Mouse (Mus musculus) hindbrain, embryonic 11.5 days (tissue): ENCODE data around the gene Rps6ka5. TPM values are rescaled to one million over a fixed set of nuclear protein-coding genes. Genes with fewer than 3 reads are reported as not detected.

ENCODE experiments used
- ATAC-seq: fragments of 200-750 bp; cut with Nextera tagmentation; 2 replicates; pipeline ENCODE4 v1.8.0; 2017; ENCODE audit warnings: mild to moderate bottlenecking, moderate TSS enrichment, moderate library complexity; ENCODE audit not compliant: low FRiP score
- DNase-seq: peaks from one replicate; pipeline ENCODE4 v3.0.0-alpha.2; 2015; ENCODE audit warnings: low spot score
- H3K27ac ChIP-seq: fragments of 300-500 bp; sonication (generic); 2 replicates; pipeline ENCODE4 v1.5.1; 2014; ENCODE audit warnings: mild to moderate bottlenecking, low read depth, low read length
- H3K27me3 ChIP-seq: fragments of 300-500 bp; sonication (generic); 2 replicates; pipeline ENCODE4 v1.6.1; 2014; ENCODE audit warnings: mild to moderate bottlenecking, low read length, moderate library complexity, mixed read lengths; ENCODE audit not compliant: control insufficient read depth, insufficient read depth
- H3K36me3 ChIP-seq: fragments of 300-500 bp; sonication (generic); 2 replicates; pipeline ENCODE4 v1.6.1; 2014; ENCODE audit warnings: mild to moderate bottlenecking, low read length, moderate library complexity, mixed read lengths; ENCODE audit not compliant: control insufficient read depth, insufficient read depth
- H3K4me1 ChIP-seq: fragments of 300-500 bp; sonication (generic); replicated peaks from 2 replicates; pipeline ENCODE4 v1.6.1; 2014; ENCODE audit warnings: low read length, mixed read lengths; ENCODE audit not compliant: control insufficient read depth, insufficient read depth
- H3K4me2 ChIP-seq: fragments of 300-500 bp; sonication (generic); replicated peaks from 2 replicates; pipeline ENCODE4 v1.6.1; 2014; ENCODE audit warnings: mild to moderate bottlenecking, low read depth, low read length
- H3K4me3 ChIP-seq: fragments of 300-500 bp; sonication (generic); 2 replicates; pipeline ENCODE4 v1.5.1; 2014; ENCODE audit warnings: low read depth, low read length
- H3K9ac ChIP-seq: fragments of 300-500 bp; sonication (generic); 2 replicates; pipeline ENCODE4 v1.6.1; 2014; ENCODE audit warnings: low read depth, low read length
- H3K9me3 ChIP-seq: fragments of 300-500 bp; sonication (generic); 2 replicates; pipeline ENCODE4 v1.6.1; 2016; ENCODE audit warnings: low read length; ENCODE audit not compliant: control insufficient read depth
- WGBS: fragments of 180-500 bp; shearing (Covaris S2); extraction: QIAGEN DNeasy Blood & Tissue Kit; methylation state at CpG from one replicate; pipeline ENCODE4 v1.1.7; 2014; 5-methylcytosine and 5-hydroxymethylcytosine counted together
- polyA plus RNA-seq: library from polyadenylated mRNA; unstranded; fragments of >200 nt; fragmentation: Nextera tagmentation; extraction: Ambion mirVana; gene quantifications from 2 replicates; pipeline ENCODE4 v1.2.1, GENCODE M21; 2014

The Rps6ka5 gene
- polyA plus RNA-seq, 1 experiment from 2014 or later, result 5.6 TPM

DNA sequence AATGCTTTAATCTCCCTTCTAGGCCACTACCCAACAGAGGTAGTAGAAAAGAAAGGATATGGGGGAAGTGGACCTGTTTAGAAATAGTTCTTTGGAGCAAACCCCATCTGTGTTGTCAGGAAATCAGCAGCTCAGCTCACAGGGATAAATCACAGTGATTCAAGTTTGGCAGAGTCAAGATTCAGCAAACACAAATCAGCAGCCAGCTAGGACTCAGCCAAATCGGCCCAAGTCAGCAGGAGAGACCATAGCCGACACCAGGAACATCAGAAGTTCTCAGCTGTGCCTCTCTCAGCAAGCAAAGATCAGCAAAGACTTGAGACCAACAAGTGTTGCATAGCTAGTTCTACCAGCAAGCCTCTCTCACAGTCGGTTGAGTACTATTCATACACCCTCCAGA is 93.6 kb downstream of the Rps6ka5 start:
- H3K4me1 ChIP-seq, result no peaks in the 10 kb centered on the region
- DNase-seq (no peak), ATAC-seq (no peak)
- H3K4me2 ChIP-seq, result no peak overlapping the region
- no peak overlapping the region for H3K4me3 ChIP-seq
- H3K9me3 ChIP-seq, result no peaks in the 10 kb centered on the region
- 94% methylated on average over 3 of the region's 3 CpGs for WGBS
- H3K9ac ChIP-seq, result no peak overlapping the region
- H3K36me3 ChIP-seq, result no peaks in the 10 kb centered on the region
- H3K27me3 ChIP-seq, result no peaks in the 10 kb centered on the region
- no peak overlapping the region for H3K27ac ChIP-seq

DNA sequence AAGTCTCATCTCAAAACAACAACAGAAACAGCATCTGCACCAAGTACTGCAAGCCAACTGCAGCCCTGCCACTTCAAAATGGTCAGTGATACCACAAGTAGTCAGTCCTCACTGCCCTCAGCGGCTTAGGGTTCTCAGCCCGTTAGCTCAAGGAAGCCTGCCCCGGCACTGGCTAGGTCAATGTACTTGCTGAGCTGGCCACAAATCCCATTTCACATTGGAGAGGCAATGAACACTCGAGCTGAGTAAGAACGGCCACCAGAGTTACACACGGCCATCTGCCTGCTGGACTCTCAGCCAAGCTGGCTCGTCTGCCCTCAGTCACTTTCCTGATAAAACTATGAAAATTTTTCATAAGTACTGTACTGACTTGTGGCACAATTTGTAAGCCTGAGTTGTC is 95.5 kb downstream of the Rps6ka5 start:
- ATAC-seq (no peak), DNase-seq (no peak)
- Histone ChIP-seq H3K36me3 (no peaks in the 10 kb centered on the region), H3K27me3 (no peaks in the 10 kb centered on the region), H3K9ac (no peak overlapping the region), H3K4me1 (no peaks in the 10 kb centered on the region), H3K4me2 (no peak overlapping the region), H3K9me3 (no peaks in the 10 kb centered on the region), H3K4me3 (no peak overlapping the region), H3K27ac (no peak overlapping the region)
- WGBS, result 92% methylated on average over 7 of the region's 7 CpGs

DNA sequence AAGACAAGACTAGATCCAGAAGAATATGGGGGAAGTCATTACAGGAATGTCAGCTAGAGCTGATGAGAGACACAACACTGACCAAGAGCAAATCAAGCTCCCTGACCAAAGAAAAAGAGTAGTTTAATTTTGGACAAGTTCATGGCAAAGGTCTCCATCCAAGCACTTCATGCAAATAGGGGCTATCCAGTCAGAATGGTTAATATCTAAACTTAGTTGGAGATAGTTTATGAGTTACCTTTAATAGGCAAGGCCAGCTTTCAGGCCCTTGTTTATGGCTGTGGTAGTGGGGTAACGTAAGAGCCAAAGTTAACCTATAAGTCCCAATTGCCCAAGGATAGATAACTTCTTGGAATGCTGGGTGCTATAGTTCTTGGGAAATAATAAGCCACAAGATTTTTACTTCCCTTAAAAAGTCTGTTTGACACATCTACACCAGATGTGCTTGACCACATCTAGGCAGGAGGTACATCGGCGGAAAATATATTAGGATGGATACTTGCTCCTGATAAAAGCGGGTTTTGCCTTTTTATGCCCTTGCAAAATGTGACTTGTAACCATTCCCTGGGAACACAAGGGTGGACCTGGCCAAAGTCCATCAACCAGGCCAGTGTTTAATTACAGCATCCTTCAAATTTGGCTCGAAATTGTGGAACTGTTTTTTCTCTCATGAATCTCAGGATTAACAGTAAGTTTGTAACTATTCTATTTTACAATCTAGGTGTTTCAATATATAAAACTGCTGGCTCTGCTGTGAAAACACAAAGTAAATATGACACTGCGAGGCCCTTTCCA is 97.5 kb downstream of the Rps6ka5 start:
- H3K9me3 ChIP-seq, result no peaks in the 10 kb centered on the region
- no peaks in the 10 kb centered on the region for H3K4me1 ChIP-seq
- H3K4me2 ChIP-seq, result no peak overlapping the region
- H3K27me3 ChIP-seq, result no peaks in the 10 kb centered on the region
- no peak overlapping the region for H3K27ac ChIP-seq
- H3K4me3 ChIP-seq, result no peak overlapping the region
- H3K36me3 ChIP-seq, result no peaks in the 10 kb centered on the region
- WGBS, result 90% methylated on average over 6 of the region's 6 CpGs
- no peak overlapping the region for H3K9ac ChIP-seq
- ATAC-seq (no peak), DNase-seq (no peak)

GRCm38 (mm10) chr12:100626991-100627677 is 99.6 kb downstream of the Rps6ka5 start:
- WGBS, result 62% methylated on average over 1 of the region's 1 CpGs
- Histone ChIP-seq H3K4me3 (no peak overlapping the region), H3K27me3 (no peaks in the 10 kb centered on the region), H3K4me2 (no peak overlapping the region), H3K9ac (no peak overlapping the region), H3K9me3 (no peaks in the 10 kb centered on the region), H3K27ac (no peak overlapping the region), H3K36me3 (no peaks in the 10 kb centered on the region), H3K4me1 (no peaks in the 10 kb centered on the region)
- no peak for ATAC-seq
- DNase-seq, result no peak

DNA sequence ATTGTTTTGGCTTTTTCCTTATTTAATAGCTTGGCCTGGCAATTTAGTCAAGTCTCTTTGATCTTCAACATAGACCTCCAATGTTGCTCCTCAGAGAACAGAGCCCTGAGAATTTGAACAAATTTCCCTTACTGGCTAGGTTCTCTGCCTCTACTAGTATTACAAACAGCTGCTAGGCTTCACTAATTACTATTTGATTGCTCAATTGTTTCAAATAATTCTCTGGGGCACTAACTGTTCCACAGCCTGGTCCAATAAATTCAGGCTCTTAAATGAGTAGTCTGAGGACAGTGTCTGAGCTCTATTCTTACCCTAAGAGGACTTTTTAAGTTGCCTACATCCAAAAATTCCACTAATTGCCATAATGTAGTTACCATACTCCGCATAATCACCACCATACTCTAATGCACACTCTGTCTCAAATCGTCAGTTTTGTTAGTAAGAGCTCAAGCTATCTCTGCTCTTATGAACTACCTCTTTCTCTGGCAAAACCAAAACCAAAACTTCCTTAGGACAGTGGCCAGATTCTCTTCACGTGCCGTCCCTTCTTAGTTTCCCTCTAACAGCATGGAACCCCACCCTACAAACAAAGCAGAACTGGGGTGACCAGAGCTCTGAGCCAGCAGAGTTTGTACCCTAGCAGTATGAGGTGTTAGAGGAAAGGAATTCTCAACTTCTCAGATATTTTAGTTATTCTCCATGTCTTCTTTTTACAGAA is 100.4 kb downstream of the Rps6ka5 start:
- no peaks in the 10 kb centered on the region for H3K36me3 ChIP-seq
- H3K27ac ChIP-seq, result no peak overlapping the region
- H3K27me3 ChIP-seq, result no peaks in the 10 kb centered on the region
- H3K9ac ChIP-seq, result no peak overlapping the region
- WGBS, result 86% methylated on average over 4 of the region's 4 CpGs
- ATAC-seq (no peak), DNase-seq (no peak)
- no peak overlapping the region for H3K4me3 ChIP-seq
- H3K9me3 ChIP-seq, result no peaks in the 10 kb centered on the region
- no peaks in the 10 kb centered on the region for H3K4me1 ChIP-seq
- no peak overlapping the region for H3K4me2 ChIP-seq

DNA sequence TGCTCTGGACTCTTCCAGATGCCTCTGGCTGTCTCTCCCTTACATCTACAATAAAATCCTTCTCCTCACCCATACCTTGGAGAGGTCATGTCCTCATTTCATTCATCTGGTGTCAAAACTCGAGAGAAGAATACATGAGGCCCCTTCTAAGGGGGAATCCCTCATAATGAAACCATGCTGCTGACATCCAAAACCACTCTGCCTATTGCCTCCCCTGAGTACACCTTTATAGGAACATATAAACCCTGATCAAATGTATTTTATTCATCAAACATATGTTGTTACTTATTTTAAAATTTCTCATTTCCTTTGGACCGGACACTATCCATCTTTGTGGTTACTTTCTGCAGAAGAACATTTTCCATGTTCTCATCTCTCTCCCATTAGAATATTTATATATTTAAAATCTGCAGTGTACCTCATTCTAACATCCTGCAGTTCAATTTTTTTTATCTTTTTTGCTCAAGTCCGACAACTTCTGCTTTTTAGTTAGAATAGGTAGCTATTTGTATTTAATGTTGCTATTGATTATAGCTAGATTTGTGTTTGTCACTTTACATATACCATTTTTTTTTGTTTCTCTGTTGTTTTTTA is 101.8 kb downstream of the Rps6ka5 start:
- Histone ChIP-seq H3K27ac (no peak overlapping the region), H3K9me3 (no peaks in the 10 kb centered on the region), H3K36me3 (no peaks in the 10 kb centered on the region), H3K9ac (no peak overlapping the region), H3K4me1 (no peaks in the 10 kb centered on the region), H3K4me2 (no peak overlapping the region), H3K4me3 (no peak overlapping the region), H3K27me3 (no peaks in the 10 kb centered on the region)
- ATAC-seq (no peak), DNase-seq (no peak)
- WGBS, result 84% methylated on average over 3 of the region's 3 CpGs

- Histone ChIP-seq H3K4me3 (no peak overlapping the region), H3K9me3 (no peaks in the 10 kb centered on the region), H3K27ac (no peak overlapping the region), H3K9ac (no peak overlapping the region), H3K27me3 (no peaks in the 10 kb centered on the region), H3K36me3 (no peaks in the 10 kb centered on the region), H3K4me1 (no peaks in the 10 kb centered on the region), H3K4me2 (no peak overlapping the region)
- ATAC-seq, result no peak
- no peak for DNase-seq
- 93% methylated on average over 2 of the region's 2 CpGs for WGBS
Observed at GRCm38 (mm10) chr12:100615251-100615650, 111.5 kb downstream of the Rps6ka5 start.

DNA sequence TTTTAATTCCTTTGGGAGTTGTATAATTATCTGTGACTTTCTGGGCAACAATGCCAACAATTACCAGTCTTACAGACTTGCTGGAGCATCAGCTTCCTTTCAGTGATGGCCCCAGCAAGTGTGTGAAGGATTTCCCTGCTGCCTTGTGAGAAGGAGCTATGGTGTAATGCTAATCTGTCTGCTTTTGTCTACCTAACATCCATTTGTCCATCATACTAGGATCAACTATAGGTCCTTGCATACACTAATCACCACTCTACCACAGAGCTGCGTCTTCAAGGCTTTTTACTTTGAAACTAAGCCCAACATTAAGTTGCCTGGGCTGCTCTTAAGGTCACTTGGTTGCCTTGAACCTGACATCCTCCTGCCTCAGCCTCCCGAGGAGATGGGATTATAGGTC is 112.9 kb downstream of the Rps6ka5 start:
- 95% methylated on average over 2 of the region's 2 CpGs for WGBS
- H3K9ac ChIP-seq, result no peak overlapping the region

More for the DNA sequence above, 112.9 kb downstream of the Rps6ka5 start:
- ATAC-seq (no peak), DNase-seq (no peak)
- no peak overlapping the region for H3K27ac ChIP-seq
- no peak overlapping the region for H3K4me3 ChIP-seq
- H3K9me3 ChIP-seq, result no peaks in the 10 kb centered on the region
- no peaks in the 10 kb centered on the region for H3K27me3 ChIP-seq
- no peaks in the 10 kb centered on the region for H3K4me1 ChIP-seq
- no peak overlapping the region for H3K4me2 ChIP-seq
- H3K36me3 ChIP-seq, result no peaks in the 10 kb centered on the region
